Mouse (Mus musculus) embryonic fibroblast, embryonic 13.5 days (primary cell): ENCODE results near the gene Sult4a1.

ENCODE experiments used
- CTCF ChIP-seq: IDR thresholded peaks from 2 replicates; pipeline ENCODE4 v1.5.1; 2011; ENCODE audit warnings: mild to moderate bottlenecking, control low read depth, low read length, moderate library complexity, borderline replicate concordance; ENCODE audit not compliant: insufficient read depth
- POLR2A ChIP-seq: IDR thresholded peaks from 2 replicates; pipeline ENCODE4 v1.6.1; 2011; ENCODE audit warnings: low read depth, mild to moderate bottlenecking, control low read depth, low read length, moderate library complexity

DNA sequence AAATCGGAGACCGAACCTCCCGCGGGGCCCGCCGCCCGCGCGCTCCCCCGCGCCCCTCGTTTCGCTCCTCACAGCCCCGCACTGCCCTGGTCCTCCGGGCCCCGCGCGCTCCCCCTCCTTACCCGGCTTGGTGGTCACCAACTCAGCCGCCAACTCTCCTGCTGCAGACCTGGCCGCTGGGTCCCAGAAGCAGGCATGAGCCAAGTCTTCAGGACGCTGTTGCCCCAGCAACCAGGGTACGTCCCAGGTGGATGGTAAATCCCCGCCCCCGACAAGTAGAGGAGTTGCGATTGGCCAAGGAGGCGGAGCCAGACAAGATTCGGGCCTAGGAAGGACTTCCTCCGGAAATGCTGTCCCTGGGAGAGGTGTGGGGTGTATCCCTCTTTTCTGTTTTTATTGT lies 40.4 kb downstream of the Sult4a1 start, which contains the start of gene Efcab6:
- TF ChIP-seq CTCF: no peak
- TF ChIP-seq POLR2A: no peak
